Mouse (Mus musculus): ENCODE data around the gene Hpd. TPM values are rescaled to one million over a fixed set of nuclear protein-coding genes. Genes with fewer than 3 reads are reported as not detected.
"Not testable (repeated sequence)": the region's sequence is repeated elsewhere in the genome, so short reads cannot be mapped to it uniquely, and the experiment has no call there.

Gene Hpd
- polyA plus RNA-seq, 1 experiment from 2014 or later, result not detected

DNA sequence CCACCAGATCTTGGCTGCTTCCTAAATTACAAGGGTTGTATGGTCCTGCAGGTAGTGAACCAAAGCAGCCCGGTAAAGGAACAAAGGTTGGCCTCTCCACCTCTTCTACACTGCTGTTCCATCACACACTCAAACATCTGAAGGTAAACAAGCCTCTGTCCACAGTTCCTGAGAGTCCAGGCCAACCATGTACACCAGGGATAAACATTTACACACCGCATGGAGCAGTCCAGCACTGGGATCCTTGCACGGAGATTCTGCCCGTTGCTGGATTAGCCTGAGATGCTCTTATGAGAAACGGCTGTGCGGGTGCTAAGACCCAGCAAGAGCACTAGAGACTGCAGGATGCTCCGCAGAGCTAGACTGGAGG is 19.0 kb upstream of the Hpd start:
- no peak overlapping the region for H3K27ac ChIP-seq
- H3K4me1 ChIP-seq, result no peaks in the 10 kb centered on the region
- no peak for ATAC-seq (ENCODE audit: insufficient number of reproducible peaks, low FRiP score, low TSS enrichment, low read depth)
- no peak overlapping the region for H3K4me3 ChIP-seq
- H3K27me3 ChIP-seq, result no peaks in the 10 kb centered on the region
- no peak overlapping the region for H3K4me2 ChIP-seq
- no peaks in the 10 kb centered on the region for H3K9me3 ChIP-seq
- no peaks in the 10 kb centered on the region for H3K36me3 ChIP-seq
- H3K9ac ChIP-seq, result no peak overlapping the region
- 83% methylated on average over 7 of the region's 7 CpGs for WGBS

GRCm38 (mm10) chr5:123200816-123201522 is 18.4 kb upstream of the Hpd start:
- H3K9ac ChIP-seq; H3K4me1 ChIP-seq; H3K4me2 ChIP-seq; H3K9me3 ChIP-seq; H3K4me3 ChIP-seq; H3K36me3 ChIP-seq; ATAC-seq (ENCODE audit: insufficient number of reproducible peaks, low FRiP score, low TSS enrichment, low read depth); H3K27ac ChIP-seq; H3K27me3 ChIP-seq: not testable (repeated sequence)
- 84% methylated on average over 6 of the region's 7 CpGs for WGBS

DNA sequence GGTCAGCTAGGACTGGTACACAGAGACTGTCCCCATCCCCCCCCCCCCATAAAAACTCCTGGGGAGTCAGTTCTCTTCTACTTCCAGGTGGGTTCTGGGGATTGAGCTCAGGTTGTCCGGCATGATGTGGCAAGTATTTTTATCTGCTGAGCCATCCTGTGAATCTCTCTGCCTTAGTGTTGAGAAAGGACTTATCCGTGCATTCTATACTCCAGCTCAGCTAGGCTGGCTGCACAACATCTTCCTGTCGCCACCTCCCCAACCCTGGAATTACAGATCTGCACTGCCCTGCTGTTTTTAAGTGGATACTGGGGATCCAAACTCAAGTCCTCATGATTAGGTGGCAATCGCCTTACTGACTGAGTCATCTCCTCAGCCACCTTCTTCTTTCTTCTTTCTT is 16.0 kb upstream of the Hpd start:
- Histone ChIP-seq H3K4me3 (no peak overlapping the region), H3K36me3 (no peaks in the 10 kb centered on the region), H3K27ac (no peak overlapping the region), H3K4me2 (no peak overlapping the region), H3K9ac (no peak overlapping the region), H3K9me3 (no peaks in the 10 kb centered on the region), H3K27me3 (no peaks in the 10 kb centered on the region), H3K4me1 (no peaks in the 10 kb centered on the region)
- 91% methylated on average over 4 of the region's 4 CpGs for WGBS
- ATAC-seq (ENCODE audit: insufficient number of reproducible peaks, low FRiP score, low TSS enrichment, low read depth), result no peak

DNA sequence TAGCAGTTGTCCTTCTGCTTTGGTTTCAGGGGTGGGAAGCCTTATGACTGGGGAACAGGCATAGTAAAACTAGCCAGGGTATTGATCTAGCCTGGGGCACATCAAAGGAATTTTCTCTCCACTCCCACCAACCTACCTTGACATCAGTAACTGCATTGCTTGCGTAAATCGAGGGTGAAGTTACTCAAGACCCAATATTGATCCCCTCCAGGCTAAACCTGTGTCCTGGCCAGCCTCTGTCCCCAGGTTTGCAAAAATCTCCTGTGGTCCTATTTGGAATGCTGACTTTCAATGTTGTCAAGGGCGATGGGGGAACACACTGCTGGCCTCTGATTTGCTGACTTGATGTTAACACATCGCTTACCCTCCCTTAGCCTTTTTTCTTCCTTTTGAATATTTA is 14.2 kb upstream of the Hpd start:
- Histone ChIP-seq H3K4me3 (no peak overlapping the region), H3K27me3 (no peaks in the 10 kb centered on the region), H3K36me3 (no peaks in the 10 kb centered on the region), H3K4me1 (no peaks in the 10 kb centered on the region), H3K9ac (no peak overlapping the region), H3K4me2 (no peak overlapping the region), H3K27ac (no peak overlapping the region), H3K9me3 (no peaks in the 10 kb centered on the region)
- ATAC-seq (ENCODE audit: insufficient number of reproducible peaks, low FRiP score, low TSS enrichment, low read depth), result no peak
- 80% methylated on average over 4 of the region's 4 CpGs for WGBS

DNA sequence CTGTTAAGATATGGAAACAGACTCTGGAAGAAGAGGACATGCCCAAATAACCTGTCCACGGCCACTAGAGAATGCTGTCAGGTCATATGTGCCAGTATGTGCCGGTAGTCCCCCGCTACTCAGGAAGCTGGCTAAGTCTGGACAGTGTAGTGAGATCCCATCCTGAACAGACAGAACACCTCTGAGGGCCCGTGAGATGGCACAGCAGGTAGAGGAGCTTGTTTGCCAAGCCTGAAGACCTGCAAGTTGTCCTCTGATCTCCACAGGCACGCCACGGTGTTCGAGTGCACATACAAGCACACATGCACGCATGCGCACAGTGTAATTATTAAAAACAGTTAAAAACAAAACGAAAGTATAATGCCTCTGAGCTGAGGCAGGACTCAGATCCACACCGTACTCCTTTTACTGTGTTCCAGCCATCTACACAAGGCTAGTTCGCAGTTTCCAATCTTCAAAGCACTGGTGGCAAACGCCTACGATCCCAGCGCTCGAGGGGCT is 13.0 kb upstream of the Hpd start:
- 87% methylated on average over 16 of the region's 16 CpGs for WGBS
- no peaks in the 10 kb centered on the region for H3K9me3 ChIP-seq
- no peak overlapping the region for H3K4me3 ChIP-seq
- ATAC-seq (ENCODE audit: insufficient number of reproducible peaks, low FRiP score, low TSS enrichment, low read depth), result no peak
- no peak overlapping the region for H3K27ac ChIP-seq
- H3K36me3 ChIP-seq, result no peaks in the 10 kb centered on the region
- no peaks in the 10 kb centered on the region for H3K27me3 ChIP-seq
- no peaks in the 10 kb centered on the region for H3K4me1 ChIP-seq
- H3K9ac ChIP-seq, result no peak overlapping the region
- H3K4me2 ChIP-seq, result no peak overlapping the region

GRCm38 (mm10) chr5:123194856-123195255 is 12.3 kb upstream of the Hpd start:
- Histone ChIP-seq H3K27me3 (no peaks in the 10 kb centered on the region), H3K4me1 (no peaks in the 10 kb centered on the region), H3K4me3 (no peak overlapping the region), H3K9ac (no peak overlapping the region), H3K9me3 (no peaks in the 10 kb centered on the region), H3K27ac (no peak overlapping the region), H3K4me2 (no peak overlapping the region), H3K36me3 (no peaks in the 10 kb centered on the region)
- ATAC-seq (ENCODE audit: insufficient number of reproducible peaks, low FRiP score, low TSS enrichment, low read depth), result no peak
- 81% methylated on average over 6 of the region's 6 CpGs for WGBS

GRCm38 (mm10) chr5:123193436-123193835 is 10.9 kb upstream of the Hpd start:
- WGBS, result 77% methylated on average over 5 of the region's 5 CpGs
- H3K36me3 ChIP-seq, result no peaks in the 10 kb centered on the region
- H3K9ac ChIP-seq, result no peak overlapping the region
- no peak overlapping the region for H3K4me3 ChIP-seq
- ATAC-seq (ENCODE audit: insufficient number of reproducible peaks, low FRiP score, low TSS enrichment, low read depth), result no peak
- H3K27ac ChIP-seq, result no peak overlapping the region
- no peak overlapping the region for H3K4me2 ChIP-seq
- H3K27me3 ChIP-seq, result no peaks in the 10 kb centered on the region
- H3K9me3 ChIP-seq, result no peaks in the 10 kb centered on the region
- H3K4me1 ChIP-seq, result no peaks in the 10 kb centered on the region

DNA sequence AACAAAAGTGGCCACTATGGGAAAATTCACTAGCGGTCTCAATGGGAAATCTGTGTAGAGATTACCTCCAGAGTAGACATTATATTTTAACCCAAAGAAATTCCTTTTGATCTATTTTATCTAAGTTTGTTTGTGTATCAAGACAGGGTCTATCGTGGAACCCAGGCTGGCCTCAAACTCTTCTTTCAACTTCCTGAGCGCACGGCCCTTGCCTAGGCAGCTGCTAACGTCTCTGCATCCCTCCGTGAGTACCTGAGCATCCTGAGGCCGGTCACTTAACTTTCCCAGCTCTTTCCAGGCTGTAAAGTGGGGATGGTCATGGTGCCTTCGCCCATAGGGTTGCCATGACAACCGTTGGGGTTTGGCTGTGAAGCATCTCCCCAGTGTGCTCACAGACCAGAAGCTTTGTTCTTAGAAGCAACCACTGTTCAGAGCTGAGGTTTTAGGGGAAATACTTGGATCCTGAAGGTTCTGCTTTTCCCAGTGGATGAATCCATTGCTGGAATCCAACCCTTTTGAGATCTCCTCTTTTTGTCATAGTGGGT is 10.2 kb upstream of the Hpd start:
- WGBS, result 51% methylated on average over 9 of the region's 9 CpGs
- Histone ChIP-seq H3K27ac (no peak overlapping the region), H3K4me3 (no peak overlapping the region), H3K9me3 (no peaks in the 10 kb centered on the region), H3K27me3 (no peaks in the 10 kb centered on the region), H3K4me1 (no peaks in the 10 kb centered on the region), H3K9ac (no peak overlapping the region), H3K36me3 (no peaks in the 10 kb centered on the region), H3K4me2 (no peak overlapping the region)
- no peak for ATAC-seq (ENCODE audit: insufficient number of reproducible peaks, low FRiP score, low TSS enrichment, low read depth)

GRCm38 (mm10) chr5:123191427-123191826 is 8.9 kb upstream of the Hpd start:
- H3K36me3 ChIP-seq, result no peaks in the 10 kb centered on the region
- no peaks in the 10 kb centered on the region for H3K27me3 ChIP-seq
- no peaks in the 10 kb centered on the region for H3K9me3 ChIP-seq
- no peak for ATAC-seq (ENCODE audit: insufficient number of reproducible peaks, low FRiP score, low TSS enrichment, low read depth)
- H3K4me2 ChIP-seq, result no peak overlapping the region
- no peak overlapping the region for H3K9ac ChIP-seq
- no peak overlapping the region for H3K4me3 ChIP-seq
- no peak overlapping the region for H3K27ac ChIP-seq
- WGBS, result 74% methylated on average over 6 of the region's 6 CpGs
- H3K4me1 ChIP-seq, result no peaks in the 10 kb centered on the region

GRCm38 (mm10) chr5:123190912-123191311 is 8.4 kb upstream of the Hpd start:
- no peak overlapping the region for H3K4me2 ChIP-seq
- ATAC-seq (ENCODE audit: insufficient number of reproducible peaks, low FRiP score, low TSS enrichment, low read depth), result no peak
- H3K9ac ChIP-seq, result no peak overlapping the region
- H3K9me3 ChIP-seq, result no peaks in the 10 kb centered on the region
- H3K4me3 ChIP-seq, result no peak overlapping the region
- H3K4me1 ChIP-seq, result no peaks in the 10 kb centered on the region
- WGBS, result 78% methylated on average over 3 of the region's 3 CpGs
- H3K27ac ChIP-seq, result no peak overlapping the region
- no peaks in the 10 kb centered on the region for H3K27me3 ChIP-seq
- no peaks in the 10 kb centered on the region for H3K36me3 ChIP-seq

- Histone ChIP-seq H3K9me3 (no peaks in the 10 kb centered on the region), H3K36me3 (no peaks in the 10 kb centered on the region), H3K9ac (no peak overlapping the region), H3K27ac (no peak overlapping the region), H3K4me3 (no peak overlapping the region), H3K27me3 (0 out of 2 replicates have a peak, but pooled peaks cover 3% of the 10 kb centered on the region), H3K4me1 (no peaks in the 10 kb centered on the region), H3K4me2 (no peak overlapping the region)
- WGBS, result 93% methylated on average over 3 of the region's 3 CpGs
- ATAC-seq (ENCODE audit: insufficient number of reproducible peaks, low FRiP score, low TSS enrichment, low read depth), result no peak
Measured at GRCm38 (mm10) chr5:123187306-123187705, 4.8 kb upstream of the Hpd start.

- WGBS, result 66% methylated on average over 6 of the region's 6 CpGs
Measured at GRCm38 (mm10) chr5:123185966-123186365, 3.4 kb upstream of the Hpd start.

More at GRCm38 (mm10) chr5:123185966-123186365, 3.4 kb upstream of the Hpd start:
- H3K9ac ChIP-seq, result no peak overlapping the region
- 0 out of 2 replicates have a peak, but pooled peaks cover 3% of the 10 kb centered on the region for H3K27me3 ChIP-seq
- no peaks in the 10 kb centered on the region for H3K4me1 ChIP-seq
- H3K4me2 ChIP-seq, result no peak overlapping the region
- H3K36me3 ChIP-seq, result no peaks in the 10 kb centered on the region
- no peak for ATAC-seq (ENCODE audit: insufficient number of reproducible peaks, low FRiP score, low TSS enrichment, low read depth)
- no peak overlapping the region for H3K27ac ChIP-seq
- no peaks in the 10 kb centered on the region for H3K9me3 ChIP-seq
- no peak overlapping the region for H3K4me3 ChIP-seq

Measured in limb, embryonic 15.5 days (tissue).